Mouse (Mus musculus) heart, embryonic 13.5 days (tissue): ENCODE data around the gene Adipoq. TPM values are rescaled to one million over a fixed set of nuclear protein-coding genes. Genes with fewer than 3 reads are reported as not detected.

Experiments
- ATAC-seq: fragments of 200-750 bp; cut with Nextera tagmentation; 2 replicates; pipeline ENCODE4 v1.8.0; 2017; ENCODE audit warnings: moderate TSS enrichment; ENCODE audit not compliant: insufficient number of reproducible peaks, low FRiP score, low TSS enrichment; ENCODE audit errors: extremely low read depth
- H3K27ac ChIP-seq: fragments of 300-500 bp; sonication (generic); replicated peaks from 2 replicates; pipeline ENCODE4 v1.5.1; 2015; ENCODE audit warnings: moderate library complexity, mild to moderate bottlenecking, inconsistent platforms
- H3K27me3 ChIP-seq: fragments of 300-500 bp; sonication (generic); replicated peaks from 2 replicates; pipeline ENCODE4 v1.6.1; 2015; ENCODE audit warnings: mild to moderate bottlenecking, inconsistent platforms
- H3K36me3 ChIP-seq: fragments of 300-500 bp; sonication (generic); 2 replicates; pipeline ENCODE4 v1.6.1; 2015; ENCODE audit warnings: mild to moderate bottlenecking, inconsistent platforms
- H3K4me1 ChIP-seq: fragments of 300-500 bp; sonication (generic); 2 replicates; pipeline ENCODE4 v1.6.1; 2015; ENCODE audit warnings: inconsistent platforms
- H3K4me2 ChIP-seq: fragments of 300-500 bp; sonication (generic); 2 replicates; pipeline ENCODE4 v1.6.1; 2015; ENCODE audit warnings: inconsistent platforms, mild to moderate bottlenecking, moderate library complexity
- H3K4me3 ChIP-seq: fragments of 300-500 bp; sonication (generic); 2 replicates; pipeline ENCODE4 v1.5.1; 2015; ENCODE audit warnings: moderate library complexity, mild to moderate bottlenecking, inconsistent platforms
- H3K9ac ChIP-seq: fragments of 300-500 bp; sonication (generic); 2 replicates; pipeline ENCODE4 v1.6.1; 2015; ENCODE audit warnings: inconsistent platforms, mild to moderate bottlenecking, moderate library complexity
- H3K9me3 ChIP-seq: fragments of 300-500 bp; sonication (generic); 2 replicates; pipeline ENCODE4 v1.6.1; 2016; ENCODE audit warnings: inconsistent platforms
- WGBS: fragments of 180-500 bp; shearing (Covaris S2); methylation state at CpG from one replicate; pipeline ENCODE4 v1.1.7; 2015; ENCODE audit warnings: mixed read lengths; 5-methylcytosine and 5-hydroxymethylcytosine counted together
- polyA plus RNA-seq: library from polyadenylated mRNA; unstranded; fragments of >200 nt; fragmentation: Nextera tagmentation; extraction: Ambion mirVana; gene quantifications from 2 replicates; pipeline ENCODE4 v1.2.1, GENCODE M21; 2015

Gene Adipoq
- polyA plus RNA-seq, 1 experiment from 2014 or later = 0.15 TPM

DNA sequence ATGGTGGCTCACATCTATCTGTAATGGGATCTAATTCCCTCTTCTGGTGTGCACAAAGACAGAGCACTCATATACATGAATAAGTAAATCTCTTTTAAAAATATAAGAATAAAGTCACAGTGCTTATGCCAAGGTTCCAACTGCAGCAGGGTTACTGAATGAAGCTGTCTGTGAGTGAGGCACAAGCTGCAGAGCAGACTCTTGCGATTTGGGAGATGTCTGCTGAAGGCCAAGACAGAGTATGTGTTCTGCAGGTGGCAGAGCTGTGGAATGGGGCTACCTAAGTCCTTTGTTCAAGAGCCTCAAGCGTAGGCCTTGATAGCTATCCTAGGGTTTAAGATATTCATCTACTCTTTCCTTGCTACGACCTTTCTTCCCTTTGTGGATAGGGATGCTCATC lies 23.9 kb upstream of the Adipoq start:
- no peak overlapping the region for H3K4me2 ChIP-seq
- 92% methylated on average over 3 of the region's 3 CpGs for WGBS
- H3K36me3 ChIP-seq = peaks cover 70% of the 10 kb centered on the region
- H3K27ac ChIP-seq = no peak overlapping the region
- H3K9ac ChIP-seq = no peak overlapping the region
- no peak for ATAC-seq
- no peak overlapping the region for H3K4me3 ChIP-seq
- no peaks in the 10 kb centered on the region for H3K27me3 ChIP-seq
- peaks cover 9% of the 10 kb centered on the region for H3K4me1 ChIP-seq
- H3K9me3 ChIP-seq = no peaks in the 10 kb centered on the region

DNA sequence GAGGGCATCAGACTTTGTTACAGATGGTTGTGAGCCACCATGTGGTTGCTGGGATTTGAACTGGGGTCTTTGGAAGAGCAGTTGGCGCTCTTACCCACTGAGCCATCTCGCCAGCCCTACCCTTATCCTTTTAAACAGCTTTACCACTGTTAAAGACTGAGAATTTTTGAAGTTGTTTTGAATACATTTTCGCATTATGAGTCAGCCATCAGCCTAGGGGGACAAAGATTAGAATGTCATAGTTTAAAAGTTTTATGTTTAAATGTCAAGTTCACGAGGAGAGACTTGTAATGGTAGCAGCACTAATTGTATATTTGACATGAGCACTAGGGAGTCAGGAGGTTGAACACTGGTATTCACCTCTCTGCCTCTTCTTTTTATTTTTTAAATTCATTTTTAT lies 23.2 kb upstream of the Adipoq start:
- no peak overlapping the region for H3K9ac ChIP-seq
- no peak for ATAC-seq
- no peaks in the 10 kb centered on the region for H3K27me3 ChIP-seq
- H3K4me3 ChIP-seq = no peak overlapping the region
- peaks cover 64% of the 10 kb centered on the region for H3K36me3 ChIP-seq
- no peak overlapping the region for H3K4me2 ChIP-seq
- H3K9me3 ChIP-seq = no peaks in the 10 kb centered on the region
- H3K27ac ChIP-seq = no peak overlapping the region
- peaks cover 9% of the 10 kb centered on the region for H3K4me1 ChIP-seq
- 92% methylated on average over 4 of the region's 4 CpGs for whole genome bisulfite sequencing

DNA sequence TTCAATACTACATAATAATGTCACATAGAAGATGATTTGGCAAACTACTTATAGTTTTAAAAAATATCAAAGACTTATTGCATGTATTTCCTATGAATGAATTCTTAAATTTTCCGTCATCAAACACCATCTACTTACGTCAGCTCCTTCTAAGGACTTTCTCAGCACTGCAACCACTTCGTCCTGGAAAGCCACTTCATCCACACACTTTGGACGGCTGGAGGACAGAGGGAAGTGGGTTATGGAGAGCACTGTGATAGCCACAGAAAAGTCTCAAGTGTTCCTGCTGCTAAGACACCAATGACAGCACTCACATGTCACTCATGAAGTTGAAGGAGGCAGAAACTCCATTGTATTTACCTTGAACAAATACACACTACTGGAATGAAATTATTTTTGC lies 21.9 kb upstream of the Adipoq start:
- WGBS = 80% methylated on average over 4 of the region's 4 CpGs
- no peaks in the 10 kb centered on the region for H3K27me3 ChIP-seq
- no peak for ATAC-seq
- H3K27ac ChIP-seq = no peak overlapping the region
- H3K9ac ChIP-seq = no peak overlapping the region
- H3K4me3 ChIP-seq = no peak overlapping the region
- H3K9me3 ChIP-seq = no peaks in the 10 kb centered on the region
- peaks cover 57% of the 10 kb centered on the region for H3K36me3 ChIP-seq
- H3K4me2 ChIP-seq = no peak overlapping the region
- H3K4me1 ChIP-seq = peaks cover 19% of the 10 kb centered on the region

DNA sequence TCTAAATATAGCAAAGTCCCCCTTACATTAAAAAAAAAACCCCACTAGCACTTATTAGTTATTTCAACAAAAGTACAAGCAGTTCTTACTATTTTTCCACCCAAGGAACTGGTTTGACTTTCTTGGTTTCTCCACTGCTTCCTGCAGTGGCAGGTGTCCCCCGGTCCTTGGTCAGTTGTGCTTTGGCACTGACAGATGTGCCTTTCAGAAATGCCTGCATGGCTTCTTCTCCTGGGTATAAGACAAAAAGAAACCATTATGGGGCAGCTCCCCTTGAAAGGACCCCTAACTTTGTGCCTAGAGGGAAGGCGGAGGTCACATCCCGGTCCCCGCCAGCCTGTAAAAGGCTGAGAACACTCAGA lies 19.0 kb upstream of the Adipoq start:
- Histone ChIP-seq H3K4me3 (peak overlapping the region; percentile 72), H3K27me3 (no peaks in the 10 kb centered on the region), H3K27ac (peak overlapping the region; percentile 95), H3K4me2 (peak overlapping the region; percentile 71), H3K36me3 (peaks cover 29% of the 10 kb centered on the region), H3K9ac (peak overlapping the region; percentile 92), H3K4me1 (peaks cover 19% of the 10 kb centered on the region), H3K9me3 (no peaks in the 10 kb centered on the region)
- no peak for ATAC-seq
- 0% methylated on average over 4 of the region's 4 CpGs for WGBS

DNA sequence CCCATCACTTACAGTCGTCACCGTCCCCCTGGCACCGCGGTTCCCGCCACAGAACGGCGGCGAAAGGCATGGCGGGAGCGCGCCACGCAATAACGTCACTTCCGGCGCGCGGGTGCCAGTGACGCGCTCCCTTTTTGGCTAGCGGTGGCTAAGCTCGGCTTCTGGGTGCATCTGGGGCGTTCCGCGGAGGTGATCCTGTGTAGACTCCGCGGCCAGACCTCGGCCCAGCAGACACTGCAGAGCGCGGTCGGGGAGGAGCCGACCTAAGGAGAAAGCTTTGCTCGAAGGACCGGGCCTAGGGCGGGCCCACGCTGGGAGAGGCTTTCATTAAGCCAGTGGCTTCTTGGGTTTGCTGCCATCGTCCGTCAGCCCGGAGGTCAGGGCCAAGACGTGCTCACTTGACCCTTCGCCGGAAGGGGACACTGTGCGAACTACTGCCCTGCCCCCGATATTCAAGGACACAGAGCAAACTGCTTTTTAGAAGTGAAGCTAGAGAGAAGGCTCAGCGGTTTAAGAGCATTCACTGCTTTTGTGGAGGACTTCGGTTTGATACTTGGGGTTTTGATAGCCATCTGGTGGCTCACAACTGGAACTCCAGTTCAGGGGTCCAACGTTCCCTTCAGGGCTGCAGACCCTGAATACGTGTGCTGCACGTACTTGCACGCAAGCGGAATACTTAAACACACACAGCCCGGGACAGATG lies 18.5 kb upstream of the Adipoq start, which contains the start of gene Rfc4:
Gene Rfc4 (minus strand): TSS at position 65 of the 703 bp plus-strand sequence.
- Histone ChIP-seq H3K4me1 (peaks cover 19% of the 10 kb centered on the region), H3K4me3 (peak within 1 kb of the TSS; percentile 72), H3K36me3 (peaks cover 24% of the 10 kb centered on the region), H3K27ac (peak within 1 kb of the TSS; percentile 95), H3K4me2 (peak within 1 kb of the TSS; percentile 71), H3K9ac (peak within 1 kb of the TSS; percentile 92), H3K27me3 (no peaks in the 10 kb centered on the region), H3K9me3 (no peaks in the 10 kb centered on the region)
- WGBS = under 1% methylated on average over 51 of the region's 51 CpGs
- peak; percentile 76 for ATAC-seq

DNA sequence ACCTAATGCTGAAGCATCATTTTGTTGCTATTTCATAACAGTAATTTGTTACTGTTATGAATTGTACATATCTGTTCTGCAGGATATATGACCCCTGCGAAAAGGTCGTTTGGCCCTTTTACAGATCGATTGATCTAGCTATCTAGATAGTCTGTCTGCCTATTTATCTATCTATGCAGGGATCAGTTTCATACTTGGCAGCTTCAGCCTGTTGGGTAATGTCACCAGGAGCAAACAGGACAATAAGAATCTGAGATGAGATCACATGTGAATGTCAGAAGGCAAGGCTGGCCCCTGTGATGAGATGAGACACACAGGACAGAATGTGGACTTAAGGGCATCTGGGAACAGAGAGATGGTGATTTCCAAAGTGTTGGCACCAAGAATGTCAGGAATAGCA lies 16.0 kb upstream of the Adipoq start:
- Histone ChIP-seq H3K4me2 (no peak overlapping the region), H3K27ac (no peak overlapping the region), H3K9me3 (no peaks in the 10 kb centered on the region), H3K4me1 (peaks cover 19% of the 10 kb centered on the region), H3K27me3 (no peaks in the 10 kb centered on the region), H3K4me3 (no peak overlapping the region), H3K9ac (no peak overlapping the region), H3K36me3 (peaks cover 5% of the 10 kb centered on the region; the same call in 1 of the 2 replicates)
- ATAC-seq = no peak
- 87% methylated on average over 3 of the region's 3 CpGs for WGBS

DNA sequence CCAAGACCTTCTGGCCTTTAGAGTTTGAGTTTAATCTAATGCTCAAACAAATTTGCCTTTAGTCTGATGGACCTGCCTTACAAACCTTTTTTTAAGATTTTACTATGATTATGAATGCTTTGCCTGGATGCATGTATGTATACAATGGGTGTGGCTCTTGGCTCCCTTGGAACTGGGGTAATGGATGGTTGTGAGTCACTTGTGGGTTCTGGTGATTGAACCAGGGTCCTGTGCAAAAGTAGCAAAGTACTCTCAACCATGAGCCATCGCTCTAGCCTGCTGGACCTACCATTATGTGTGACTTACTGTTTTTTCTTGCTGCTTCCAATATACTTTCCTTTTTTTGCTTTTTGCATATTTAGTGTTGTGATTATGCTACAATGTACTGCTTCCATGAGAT lies 14.0 kb upstream of the Adipoq start:
- Histone ChIP-seq H3K27ac (no peak overlapping the region), H3K9ac (no peak overlapping the region), H3K36me3 (no peaks in the 10 kb centered on the region), H3K9me3 (no peaks in the 10 kb centered on the region), H3K4me1 (peaks cover 10% of the 10 kb centered on the region), H3K4me2 (no peak overlapping the region), H3K4me3 (no peak overlapping the region), H3K27me3 (no peaks in the 10 kb centered on the region)
- WGBS = 89% methylated on average over 1 of the region's 1 CpGs
- ATAC-seq = no peak

DNA sequence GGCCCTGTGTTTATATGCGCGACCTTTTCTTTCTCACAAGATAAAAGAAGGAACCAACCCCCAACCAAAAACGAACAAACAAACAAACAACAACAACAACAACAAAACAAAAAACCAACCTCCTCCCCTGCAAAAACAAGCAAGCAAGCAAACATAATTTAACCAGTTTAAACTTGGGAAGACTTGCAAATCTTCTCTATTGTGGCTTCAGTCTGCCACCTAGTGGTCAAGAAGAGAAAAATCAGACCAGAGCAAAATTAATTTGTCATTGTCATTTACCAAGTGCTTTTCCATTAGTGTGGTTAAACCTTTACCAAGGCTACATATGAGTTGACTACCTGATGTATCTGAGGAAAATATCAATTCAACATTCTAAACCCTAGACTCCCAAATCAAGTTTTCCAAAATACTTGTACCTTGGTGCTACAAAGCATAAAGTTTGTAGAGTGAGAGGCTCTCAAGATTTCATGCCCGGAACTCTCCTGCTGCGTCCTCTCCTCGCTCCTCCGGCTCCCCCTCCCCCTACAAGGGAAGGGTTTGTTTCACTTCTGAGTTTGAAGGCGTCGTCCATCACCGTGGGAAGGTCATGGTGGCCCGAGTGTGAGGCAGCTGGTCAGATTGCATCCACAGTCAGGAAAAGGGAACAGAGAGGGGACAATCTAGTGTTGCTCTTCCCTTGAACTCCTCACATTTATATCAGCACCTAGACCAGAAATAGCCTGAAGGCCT lies 10.8 kb upstream of the Adipoq start:
- no peak for ATAC-seq
- H3K27me3 ChIP-seq = no peaks in the 10 kb centered on the region
- no peak overlapping the region for H3K4me3 ChIP-seq
- no peak overlapping the region for H3K27ac ChIP-seq
- 22% methylated on average over 11 of the region's 11 CpGs for WGBS
- H3K9me3 ChIP-seq = no peaks in the 10 kb centered on the region
- H3K36me3 ChIP-seq = no peaks in the 10 kb centered on the region
- peak overlapping the region; percentile 50; the same call in 1 of the 2 replicates for H3K9ac ChIP-seq
- H3K4me2 ChIP-seq = peak overlapping the region; percentile 38
- H3K4me1 ChIP-seq = no peaks in the 10 kb centered on the region

DNA sequence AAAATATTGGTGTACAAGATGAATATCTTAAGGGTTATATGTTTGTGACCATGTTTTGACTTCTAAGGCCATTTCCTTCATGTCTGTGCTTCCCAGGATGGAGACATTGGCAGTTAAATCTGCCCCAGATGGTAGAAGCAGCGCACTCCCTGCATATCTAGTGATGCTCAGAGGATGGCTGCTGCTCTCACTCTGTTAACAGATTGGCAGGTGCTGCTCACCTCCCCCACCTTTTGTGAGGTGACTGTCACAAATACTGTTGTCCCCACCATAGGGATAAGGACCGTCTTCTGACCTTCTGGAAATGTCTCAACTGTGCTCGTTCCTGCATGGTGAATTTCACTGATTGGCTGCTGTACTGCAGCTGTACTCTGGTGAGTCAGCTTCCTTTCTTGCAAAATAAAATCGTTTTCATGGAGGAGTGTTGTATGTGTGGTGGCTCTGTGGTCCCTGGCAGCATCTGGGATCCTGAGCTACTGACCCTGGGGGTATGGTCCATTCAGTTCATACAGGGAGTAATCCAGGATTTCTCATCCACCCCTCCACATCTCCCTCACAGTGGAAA lies 9.8 kb upstream of the Adipoq start:
- Histone ChIP-seq H3K27me3 (no peaks in the 10 kb centered on the region), H3K9me3 (no peaks in the 10 kb centered on the region), H3K4me3 (no peak overlapping the region), H3K4me1 (no peaks in the 10 kb centered on the region), H3K9ac (no peak overlapping the region), H3K4me2 (no peak overlapping the region), H3K36me3 (no peaks in the 10 kb centered on the region), H3K27ac (no peak overlapping the region)
- ATAC-seq = no peak
- 42% methylated on average over 4 of the region's 4 CpGs for WGBS

DNA sequence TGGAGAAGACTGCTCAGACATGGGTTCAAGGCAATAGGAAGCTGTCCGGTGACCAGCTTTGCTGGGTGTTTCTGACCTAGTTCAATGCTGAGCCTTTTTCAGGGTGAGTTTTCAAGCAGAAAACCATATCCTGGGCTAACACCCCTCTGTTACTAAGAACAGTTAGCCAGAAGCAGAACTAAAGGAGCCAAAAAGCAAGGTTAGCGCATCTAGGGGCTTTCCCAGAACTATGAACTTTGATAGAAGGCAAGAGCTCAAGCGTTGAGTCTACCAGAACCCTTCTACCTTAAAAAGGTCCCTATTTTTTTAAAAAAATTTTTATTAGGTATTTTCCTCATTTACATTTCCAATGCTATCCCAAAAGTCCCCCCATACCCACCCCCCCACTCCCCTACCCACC lies 5.4 kb upstream of the Adipoq start:
- H3K4me3 ChIP-seq = no peak overlapping the region
- 91% methylated on average over 3 of the region's 3 CpGs for WGBS
- H3K36me3 ChIP-seq = no peaks in the 10 kb centered on the region
- H3K27ac ChIP-seq = no peak overlapping the region
- H3K9me3 ChIP-seq = no peaks in the 10 kb centered on the region
- no peak overlapping the region for H3K4me2 ChIP-seq
- peaks cover 8% of the 10 kb centered on the region for H3K4me1 ChIP-seq
- H3K9ac ChIP-seq = no peak overlapping the region
- H3K27me3 ChIP-seq = no peaks in the 10 kb centered on the region
- ATAC-seq = no peak

DNA sequence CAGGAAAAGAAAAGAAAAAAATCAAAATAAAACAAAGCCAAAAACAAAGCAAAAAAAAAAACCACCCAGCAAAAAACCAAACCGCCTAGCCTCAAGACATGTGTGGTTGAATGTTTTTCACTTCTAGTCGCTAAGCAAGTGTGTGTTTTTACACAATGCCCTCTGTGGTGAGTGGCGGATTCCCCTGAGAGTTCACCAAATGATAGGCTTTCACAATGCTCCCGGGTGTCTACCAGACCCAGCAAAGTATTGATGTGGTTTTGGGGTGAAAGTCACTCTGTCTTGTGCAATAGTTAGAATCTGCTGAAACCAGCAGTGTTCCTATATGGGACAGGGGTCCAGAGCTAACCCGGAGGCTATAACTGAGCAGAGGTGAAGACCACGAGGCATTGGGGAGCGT lies 2.0 kb upstream of the Adipoq start:
- Histone ChIP-seq H3K27ac (no peak overlapping the region), H3K9ac (no peak overlapping the region), H3K4me1 (peaks cover 19% of the 10 kb centered on the region), H3K36me3 (no peaks in the 10 kb centered on the region), H3K9me3 (no peaks in the 10 kb centered on the region), H3K27me3 (no peaks in the 10 kb centered on the region), H3K4me3 (no peak overlapping the region), H3K4me2 (no peak overlapping the region)
- no peak for ATAC-seq
- 80% methylated on average over 7 of the region's 7 CpGs for WGBS
